Mouse (Mus musculus) layer of hippocampus, adult 2 months (tissue): Measurements from ENCODE around the gene Fgf8. TPM values are rescaled to one million over a fixed set of nuclear protein-coding genes. Genes with fewer than 3 reads are reported as not detected.

Source experiments
- DNase-seq, 2 experiments: peaks; one replicate each; pipeline ENCODE4 v3.0.0; 2022; ENCODE audit warnings: low spot score in 2 of 2
- H3K27ac ChIP-seq: fragments of 200-600 bp; 2 replicates; pipeline ENCODE4 v1.8.1; 2022
- H3K4me3 ChIP-seq: fragments of 200-600 bp; 2 replicates; pipeline ENCODE4 v1.8.1; 2022; ENCODE audit warnings: mild to moderate bottlenecking
- CTCF ChIP-seq: fragments of 200-600 bp; conservative IDR thresholded peaks from 2 replicates; pipeline ENCODE4 v1.8.1; 2022; ENCODE audit warnings: antibody characterized with exemption, mild to moderate bottlenecking, moderate library complexity
- total RNA-seq, 2 experiments: library from RNA; stranded (reverse); gene quantifications; 2 replicates each; pipeline ENCODE4 v1.2.3; 2021

The Fgf8 gene
- total RNA-seq, 2 experiments from 2014 or later: not detected

- Histone ChIP-seq H3K27ac (no peak overlapping the region), H3K4me3 (no peak overlapping the region)
- DNase-seq: no peak
- no peak for TF ChIP-seq CTCF
Observed at GRCm38 (mm10) chr19:45745344-45746152, 2.8 kb upstream of the Fgf8 start.

GRCm38 (mm10) chr19:45743619-45744018 is 904 bp upstream of the Fgf8 start:
- no peak for TF ChIP-seq CTCF
- Histone ChIP-seq H3K4me3 (no peak overlapping the region), H3K27ac (no peak overlapping the region)
- no peak for DNase-seq

DNA sequence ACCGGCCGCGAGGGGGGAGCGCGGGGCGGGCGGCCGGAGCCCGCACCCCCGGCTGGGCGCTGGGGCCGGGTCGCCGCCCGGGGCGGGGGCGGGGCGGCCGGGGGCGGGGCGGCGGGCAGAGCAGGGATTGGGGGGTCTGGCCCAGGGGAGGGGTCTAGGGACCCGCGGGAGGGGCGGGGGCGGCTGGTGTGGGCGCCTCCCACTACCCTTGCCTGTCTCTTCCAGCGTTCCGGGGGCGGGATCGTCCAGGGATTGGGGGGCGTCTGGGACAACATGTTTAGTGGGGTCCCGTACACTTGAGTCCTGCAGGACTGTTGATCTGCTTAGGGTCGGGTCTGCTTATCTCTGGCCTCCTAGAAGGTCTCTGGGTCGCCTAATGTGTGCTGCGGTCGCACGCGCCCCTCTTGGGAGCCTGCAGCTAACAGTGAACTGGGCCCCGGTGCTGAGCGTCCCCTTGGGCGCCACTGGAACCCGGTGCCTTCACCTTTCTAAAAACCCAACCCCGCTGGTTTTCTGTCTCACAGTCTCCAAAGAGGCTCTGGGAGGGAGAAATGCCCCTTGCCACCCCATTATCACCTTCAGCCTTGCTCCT is 365 bp upstream of the Fgf8 start:
- no peak for DNase-seq
- Histone ChIP-seq H3K27ac (no peak overlapping the region), H3K4me3 (no peak overlapping the region)
- no peak for TF ChIP-seq CTCF

GRCm38 (mm10) chr19:45741431-45742217 is 1.1 kb downstream of the Fgf8 start:
- Histone ChIP-seq H3K4me3 (no peak overlapping the region), H3K27ac (no peak overlapping the region)
- no peak for TF ChIP-seq CTCF
- no peak for DNase-seq

DNA sequence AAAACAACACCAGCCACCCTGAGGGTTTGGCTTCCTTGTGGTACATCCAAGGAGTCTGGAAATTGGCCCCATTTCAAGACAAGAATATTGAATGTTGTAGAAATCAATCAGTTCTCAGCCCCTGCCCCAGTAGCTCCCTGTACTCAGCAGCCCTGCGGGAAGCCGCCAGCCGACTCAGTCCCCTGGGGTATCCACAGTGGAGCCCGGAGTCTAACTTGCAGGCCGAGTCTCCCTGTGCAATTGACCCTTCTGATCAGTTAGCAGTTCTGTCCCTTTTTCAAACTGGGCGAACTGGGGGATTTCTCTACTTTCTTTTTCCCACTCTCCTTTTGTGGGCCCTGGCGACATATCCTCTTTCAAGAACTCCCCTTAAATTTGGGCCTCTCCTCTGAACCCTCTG is 1.9 kb downstream of the Fgf8 start:
- no peak overlapping the region for H3K27ac ChIP-seq
- TF ChIP-seq CTCF: no peak
- no peak overlapping the region for H3K4me3 ChIP-seq
- no peak for DNase-seq

- TF ChIP-seq CTCF: no peak
- Histone ChIP-seq H3K4me3 (no peak overlapping the region), H3K27ac (no peak overlapping the region)
- no peak for DNase-seq
Observed at GRCm38 (mm10) chr19:45740233-45740632, 2.5 kb downstream of the Fgf8 start.

- no peak for TF ChIP-seq CTCF
- no peak overlapping the region for H3K4me3 ChIP-seq
- no peak overlapping the region for H3K27ac ChIP-seq
- DNase-seq: no peak
Observed at GRCm38 (mm10) chr19:45738521-45738920, 4.2 kb downstream of the Fgf8 start.

DNA sequence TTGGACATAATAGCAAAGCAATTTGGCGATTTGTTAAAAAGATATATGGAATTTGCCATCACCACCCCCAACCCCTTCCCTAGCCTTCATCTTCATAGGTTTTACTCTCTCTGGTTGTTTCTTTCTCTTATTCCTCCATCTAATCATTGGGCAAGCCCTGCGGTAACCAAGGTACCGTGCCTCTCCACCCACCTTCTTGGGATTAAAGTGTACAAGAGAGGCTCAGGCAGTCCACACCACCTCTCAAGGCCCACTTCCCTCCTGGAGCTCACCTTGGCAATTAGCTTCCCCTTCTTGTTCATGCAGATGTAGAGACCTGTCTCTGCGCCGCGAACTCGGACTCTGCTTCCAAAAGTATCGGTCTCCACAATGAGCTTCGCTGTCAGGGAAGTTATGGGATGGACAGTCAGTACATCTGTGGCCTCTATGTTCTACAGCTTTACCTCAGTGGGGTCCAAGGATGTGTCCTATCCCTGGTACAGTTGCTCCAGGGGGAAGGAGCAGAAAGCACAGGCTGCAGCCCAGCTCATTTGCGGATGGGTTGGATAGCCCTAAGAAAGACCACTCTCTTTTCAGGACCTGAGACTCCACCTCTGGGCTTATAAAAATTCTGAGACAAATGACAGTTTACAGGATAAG is 4.8 kb downstream of the Fgf8 start:
- DNase-seq: no peak
- no peak for TF ChIP-seq CTCF
- Histone ChIP-seq H3K4me3 (no peak overlapping the region), H3K27ac (no peak overlapping the region)

DNA sequence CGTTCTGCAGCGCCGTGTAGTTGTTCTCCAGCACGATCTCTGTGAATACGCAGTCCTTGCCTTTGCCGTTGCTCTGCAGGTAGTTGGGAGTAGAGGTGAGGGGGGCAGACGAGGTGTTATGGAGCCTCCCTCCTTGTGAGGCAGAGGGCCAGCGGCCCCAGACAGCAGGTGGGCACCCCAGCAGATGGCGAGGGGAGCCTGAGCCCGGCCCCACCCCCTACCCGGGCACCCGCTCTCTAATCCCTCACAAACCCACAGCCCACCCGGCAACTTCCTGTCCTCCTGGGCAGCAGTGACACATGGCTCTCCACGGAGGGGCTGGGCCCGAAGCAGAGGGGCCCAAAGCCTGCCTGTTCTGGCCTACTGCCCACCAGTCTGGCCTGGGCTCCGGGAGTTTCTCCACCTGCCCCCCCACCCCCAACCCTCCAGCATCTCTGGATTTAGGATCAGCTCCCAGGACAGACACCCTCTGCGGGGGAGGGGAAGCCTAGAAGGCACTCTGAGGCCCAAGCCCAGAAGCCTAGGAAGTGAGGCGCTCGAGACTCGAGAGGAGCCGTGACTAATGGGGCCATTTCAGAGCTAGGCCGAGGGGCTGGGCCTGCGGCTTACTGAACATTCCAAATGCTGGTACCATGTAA is 5.4 kb downstream of the Fgf8 start:
- Histone ChIP-seq H3K27ac (no peak overlapping the region), H3K4me3 (peak overlapping the region; percentile 41)
- no peak for TF ChIP-seq CTCF
- DNase-seq: no peak

GRCm38 (mm10) chr19:45736855-45737207 is 5.9 kb downstream of the Fgf8 start:
- no peak for DNase-seq
- Histone ChIP-seq H3K27ac (no peak overlapping the region), H3K4me3 (peak overlapping the region; percentile 41)
- TF ChIP-seq CTCF: no peak

DNA sequence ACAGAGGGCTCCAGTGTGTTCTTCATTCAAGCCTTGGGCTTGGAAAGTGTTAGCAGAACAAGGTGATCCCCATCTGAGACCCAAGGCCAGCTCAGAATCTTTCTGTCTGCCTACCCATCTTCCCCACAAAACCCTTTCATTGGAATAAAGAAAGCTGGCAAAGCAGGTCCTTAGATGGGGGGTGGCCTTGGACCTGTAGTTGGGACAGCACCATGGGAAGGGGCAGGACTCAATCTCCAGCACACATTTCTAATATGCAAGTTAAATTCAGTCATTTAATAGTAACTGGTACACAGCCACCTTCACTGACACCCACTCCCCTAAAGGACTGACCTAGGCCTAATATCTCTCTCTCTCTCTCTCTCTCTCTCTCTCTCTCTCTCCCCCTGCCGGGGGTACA is 6.5 kb downstream of the Fgf8 start:
- no peak overlapping the region for H3K27ac ChIP-seq
- H3K4me3 ChIP-seq: no peak overlapping the region
- no peak for TF ChIP-seq CTCF
- no peak for DNase-seq

DNA sequence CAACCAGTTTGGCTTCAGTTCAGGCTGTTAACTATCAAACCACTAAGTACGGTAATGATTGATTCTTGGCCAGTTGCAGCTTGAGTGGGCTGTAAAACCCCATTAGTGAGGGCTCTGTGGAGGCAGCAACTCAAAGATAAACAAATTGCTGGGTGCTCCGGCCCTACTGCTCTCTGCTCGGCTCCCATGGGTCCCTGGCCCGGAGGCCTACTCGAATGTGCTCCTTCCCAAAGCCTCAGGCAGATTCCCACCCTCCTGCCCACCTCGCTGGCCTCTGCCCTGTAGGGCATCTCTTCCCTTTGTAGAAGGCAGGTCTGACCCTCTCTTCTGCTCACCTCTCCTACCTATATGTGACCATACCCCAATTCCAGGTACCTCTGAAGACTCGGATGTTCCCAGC is 8.0 kb downstream of the Fgf8 start:
- Histone ChIP-seq H3K4me3 (no peak overlapping the region), H3K27ac (no peak overlapping the region)
- DNase-seq: no peak
- TF ChIP-seq CTCF: no peak

GRCm38 (mm10) chr19:45734191-45734590 is 8.5 kb downstream of the Fgf8 start:
- DNase-seq: no peak
- TF ChIP-seq CTCF: no peak
- Histone ChIP-seq H3K4me3 (no peak overlapping the region), H3K27ac (no peak overlapping the region)
